Mouse (Mus musculus): ENCODE data around the gene Ksr1. TPM values are rescaled to one million over a fixed set of nuclear protein-coding genes. Genes with fewer than 3 reads are reported as not detected.

Gene Ksr1
- polyA plus RNA-seq, 1 experiment: 21.9 TPM

- 42% methylated on average over 5 of the region's 5 CpGs for WGBS
Observed at GRCm38 (mm10) chr11:79103461-79103869, 42.7 kb downstream of the Ksr1 start.

DNA sequence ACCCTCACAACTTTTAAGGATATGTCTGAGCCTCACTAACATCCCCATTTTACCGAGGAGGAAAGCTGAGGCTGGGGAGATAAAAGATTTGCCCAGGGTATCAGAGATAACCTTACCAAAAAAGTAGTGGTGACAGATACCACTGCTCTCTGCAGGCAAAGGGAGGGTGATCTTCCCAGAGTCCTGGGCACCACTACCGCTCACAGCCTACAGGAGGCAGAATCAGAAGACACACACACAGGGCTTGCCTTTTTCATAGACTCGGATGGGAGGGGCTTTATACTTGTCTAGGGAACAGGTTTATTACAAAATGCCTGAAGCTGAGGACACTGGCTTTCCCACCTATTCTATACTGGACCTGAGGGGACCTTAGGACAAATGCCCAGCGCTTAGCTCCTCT lies 43.9 kb downstream of the Ksr1 start:
- 76% methylated on average over 4 of the region's 4 CpGs for WGBS
- no peak for DNase-seq
- TF ChIP-seq POLR2A (IDR thresholded peaks at IDR 0.05; ENCODE audit: borderline replicate concordance, extremely low read depth, low read depth, low read length) (no peak), CTCF (IDR thresholded peaks at IDR 0.05; ENCODE audit: insufficient read depth, low read length) (0 out of 2 replicates have a peak, but pooled peaks have one; percentile 13)
- peaks cover 13% of the 10 kb centered on the region for H3K4me1 ChIP-seq (ENCODE audit: control insufficient read depth, insufficient read depth, low read length)
- no peak overlapping the region for H3K4me3 ChIP-seq (replicated peaks; ENCODE audit: extremely low read depth, low read depth, low read length)

More at GRCm38 (mm10) chr11:79103461-79103869, 42.7 kb downstream of the Ksr1 start:
- H3K4me3 ChIP-seq (replicated peaks; ENCODE audit: extremely low read depth, low read depth, low read length): no peak overlapping the region
- DNase-seq: no peak
- peaks cover 12% of the 10 kb centered on the region for H3K4me1 ChIP-seq (ENCODE audit: control insufficient read depth, insufficient read depth, low read length)
- TF ChIP-seq CTCF (IDR thresholded peaks at IDR 0.05; ENCODE audit: insufficient read depth, low read length) (no peak), POLR2A (IDR thresholded peaks at IDR 0.05; ENCODE audit: borderline replicate concordance, extremely low read depth, low read depth, low read length) (no peak)

GRCm38 (mm10) chr11:79101568-79101967 lies 44.6 kb downstream of the Ksr1 start:
- peaks cover 15% of the 10 kb centered on the region for H3K4me1 ChIP-seq (ENCODE audit: control insufficient read depth, insufficient read depth, low read length)
- no peak for DNase-seq
- no peak overlapping the region for H3K4me3 ChIP-seq (replicated peaks; ENCODE audit: extremely low read depth, low read depth, low read length)
- TF ChIP-seq POLR2A (IDR thresholded peaks at IDR 0.05; ENCODE audit: borderline replicate concordance, extremely low read depth, low read depth, low read length) (no peak), CTCF (IDR thresholded peaks at IDR 0.05; ENCODE audit: insufficient read depth, low read length) (no peak)
- WGBS: 84% methylated on average over 6 of the region's 6 CpGs

DNA sequence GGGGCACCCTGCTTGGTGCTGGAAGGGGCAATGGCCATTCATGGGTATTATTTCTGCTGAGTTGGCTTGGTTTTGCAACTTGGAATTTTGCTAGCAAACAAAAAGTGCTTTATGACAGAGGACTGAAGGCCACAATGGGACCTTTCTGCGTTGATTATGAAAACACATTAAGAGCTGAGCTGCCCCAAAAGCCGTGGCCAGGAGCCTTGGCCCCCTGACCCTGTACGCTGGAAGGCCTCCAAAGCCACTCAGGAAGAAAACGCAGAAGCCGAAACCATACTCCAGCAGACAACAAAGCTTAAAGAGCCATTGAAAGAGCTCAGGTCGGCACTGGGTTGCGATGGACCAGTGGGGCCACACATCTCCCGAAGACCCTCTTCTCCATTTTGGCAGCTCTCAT lies 47.2 kb downstream of the Ksr1 start:
- Histone ChIP-seq H3K4me3 (replicated peaks; ENCODE audit: extremely low read depth, low read depth, low read length) (no peak overlapping the region), H3K4me1 (ENCODE audit: control insufficient read depth, insufficient read depth, low read length) (peaks cover 22% of the 10 kb centered on the region)
- DNase-seq: no peak
- 43% methylated on average over 8 of the region's 8 CpGs for WGBS
- TF ChIP-seq POLR2A (IDR thresholded peaks at IDR 0.05; ENCODE audit: borderline replicate concordance, extremely low read depth, low read depth, low read length) (no peak), CTCF (IDR thresholded peaks at IDR 0.05; ENCODE audit: insufficient read depth, low read length) (no peak)

- Histone ChIP-seq H3K4me3 (replicated peaks; ENCODE audit: extremely low read depth, low read depth, low read length) (no peak overlapping the region), H3K4me1 (ENCODE audit: control insufficient read depth, insufficient read depth, low read length) (peaks cover 24% of the 10 kb centered on the region)
- TF ChIP-seq POLR2A (IDR thresholded peaks at IDR 0.05; ENCODE audit: borderline replicate concordance, extremely low read depth, low read depth, low read length) (no peak), CTCF (IDR thresholded peaks at IDR 0.05; ENCODE audit: insufficient read depth, low read length) (no peak)
- WGBS: 84% methylated on average over 7 of the region's 7 CpGs
- DNase-seq: no peak
Observed at GRCm38 (mm10) chr11:79097736-79098135, 48.5 kb downstream of the Ksr1 start.

DNA sequence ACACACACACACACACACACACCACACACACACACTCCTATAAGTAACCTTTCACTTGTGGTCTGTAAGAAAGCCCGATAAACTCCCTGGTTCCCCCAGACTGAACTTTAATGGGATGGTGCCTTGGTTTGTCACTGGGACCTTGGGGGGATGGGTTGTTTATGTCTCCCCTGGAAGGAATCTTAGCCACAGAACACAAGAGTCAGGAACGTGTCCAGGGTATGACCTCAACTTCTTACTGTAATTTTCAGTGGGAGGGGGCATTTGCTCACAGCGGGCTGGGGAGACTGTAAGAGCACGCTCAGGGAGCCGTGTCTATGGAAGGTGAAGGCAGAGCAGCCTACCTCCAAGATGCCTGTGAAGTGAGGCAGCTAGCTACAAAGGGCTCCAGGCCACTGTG lies 49.5 kb downstream of the Ksr1 start:
- DNase-seq: no peak
- Histone ChIP-seq H3K4me3 (replicated peaks; ENCODE audit: extremely low read depth, low read depth, low read length) (no peak overlapping the region), H3K4me1 (ENCODE audit: control insufficient read depth, insufficient read depth, low read length) (peaks cover 22% of the 10 kb centered on the region)
- TF ChIP-seq CTCF (IDR thresholded peaks at IDR 0.05; ENCODE audit: insufficient read depth, low read length) (no peak), POLR2A (IDR thresholded peaks at IDR 0.05; ENCODE audit: borderline replicate concordance, extremely low read depth, low read depth, low read length) (no peak)
- WGBS: 35% methylated on average over 5 of the region's 5 CpGs

DNA sequence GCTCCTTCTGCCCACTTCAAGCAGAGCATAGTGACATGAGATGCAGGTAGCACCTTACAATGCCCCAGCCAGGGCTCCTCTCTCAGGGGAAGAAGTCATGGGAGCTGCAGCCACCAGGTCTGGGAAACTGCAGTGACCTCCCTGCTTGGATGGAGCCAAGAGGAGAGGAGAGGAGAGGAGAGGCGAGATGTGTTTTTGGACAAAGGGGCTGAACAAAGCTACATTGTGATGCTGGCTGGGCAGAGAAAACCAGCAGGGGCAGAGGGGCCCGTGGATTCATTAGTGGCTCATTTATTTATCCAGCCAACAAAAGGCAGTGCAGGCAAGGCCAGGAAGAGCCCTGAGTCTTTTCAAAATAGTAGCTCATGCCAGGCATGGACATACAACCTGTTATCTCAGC lies 50.5 kb downstream of the Ksr1 start:
- Histone ChIP-seq H3K4me1 (ENCODE audit: control insufficient read depth, insufficient read depth, low read length) (peaks cover 22% of the 10 kb centered on the region), H3K4me3 (replicated peaks; ENCODE audit: extremely low read depth, low read depth, low read length) (no peak overlapping the region)
- no peak for DNase-seq
- TF ChIP-seq POLR2A (IDR thresholded peaks at IDR 0.05; ENCODE audit: borderline replicate concordance, extremely low read depth, low read depth, low read length): no peak
- TF ChIP-seq CTCF (IDR thresholded peaks at IDR 0.05; ENCODE audit: insufficient read depth, low read length): no peak
- 53% methylated on average over 2 of the region's 2 CpGs for WGBS

DNA sequence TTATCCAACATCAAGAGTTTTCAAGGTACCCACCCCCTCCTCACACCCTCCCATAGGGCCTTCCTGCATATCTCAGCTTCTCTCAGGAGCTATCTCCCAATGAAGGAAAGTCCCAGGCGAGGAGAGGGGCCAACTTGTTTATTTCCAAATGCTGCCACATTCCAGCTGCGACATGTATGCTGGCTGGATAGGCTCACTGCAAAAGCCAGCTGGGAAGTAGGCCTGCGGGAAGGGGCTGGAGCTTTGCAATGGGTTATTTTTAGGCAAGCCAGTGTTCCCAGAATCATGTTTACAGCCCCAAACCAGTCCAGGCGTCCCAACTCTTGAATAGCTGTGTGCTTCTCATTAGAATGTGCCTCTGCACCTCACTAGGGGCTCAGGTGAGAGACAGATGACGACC lies 51.5 kb downstream of the Ksr1 start:
- peaks cover 22% of the 10 kb centered on the region for H3K4me1 ChIP-seq (ENCODE audit: control insufficient read depth, insufficient read depth, low read length)
- TF ChIP-seq CTCF (IDR thresholded peaks at IDR 0.05; ENCODE audit: insufficient read depth, low read length) (no peak), POLR2A (IDR thresholded peaks at IDR 0.05; ENCODE audit: borderline replicate concordance, extremely low read depth, low read depth, low read length) (no peak)
- no peak for DNase-seq
- 63% methylated on average over 5 of the region's 5 CpGs for WGBS
- no peak overlapping the region for H3K4me3 ChIP-seq (replicated peaks; ENCODE audit: extremely low read depth, low read depth, low read length)

DNA sequence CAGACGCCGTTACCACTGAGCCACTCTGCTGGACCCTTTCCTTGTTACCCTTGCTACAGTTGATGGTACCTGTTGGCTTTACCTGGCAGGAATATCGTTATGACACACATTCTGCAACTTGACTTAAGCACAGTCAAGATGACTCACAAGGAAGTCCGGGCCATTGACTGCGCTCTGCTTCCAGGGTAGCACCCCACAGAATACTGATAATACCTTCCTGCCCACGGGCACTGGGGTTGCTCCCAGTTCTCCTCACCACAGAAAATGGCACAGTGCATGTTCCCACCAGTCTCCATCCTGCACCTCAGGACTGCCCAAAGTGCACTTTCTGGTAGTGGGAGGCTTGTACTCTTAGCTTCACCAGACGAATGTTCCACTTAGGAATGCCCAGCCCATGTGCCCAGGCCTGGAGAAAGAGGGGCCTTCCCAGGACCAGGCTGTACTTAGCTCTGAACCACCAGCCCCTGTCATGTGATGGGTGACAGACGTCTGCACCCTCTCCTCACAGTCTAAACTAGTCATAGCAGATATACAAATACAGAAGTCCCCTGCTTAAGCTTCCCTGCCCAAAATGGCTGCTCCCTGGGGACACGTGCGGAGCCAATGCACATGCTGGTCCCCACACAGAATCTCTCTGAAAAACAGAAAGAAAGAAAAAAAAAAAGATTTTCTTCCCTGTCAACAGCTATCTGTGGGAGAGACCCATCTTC lies 52.1 kb downstream of the Ksr1 start:
- TF ChIP-seq CTCF (IDR thresholded peaks at IDR 0.05; ENCODE audit: insufficient read depth, low read length) (no peak), POLR2A (IDR thresholded peaks at IDR 0.05; ENCODE audit: borderline replicate concordance, extremely low read depth, low read depth, low read length) (no peak)
- peaks cover 25% of the 10 kb centered on the region for H3K4me1 ChIP-seq (ENCODE audit: control insufficient read depth, insufficient read depth, low read length)
- H3K4me3 ChIP-seq (replicated peaks; ENCODE audit: extremely low read depth, low read depth, low read length): no peak overlapping the region
- 64% methylated on average over 10 of the region's 10 CpGs for WGBS
- DNase-seq: no peak

GRCm38 (mm10) chr11:79093386-79093906 lies 52.8 kb downstream of the Ksr1 start:
- TF ChIP-seq CTCF (IDR thresholded peaks at IDR 0.05; ENCODE audit: insufficient read depth, low read length) (no peak), POLR2A (IDR thresholded peaks at IDR 0.05; ENCODE audit: borderline replicate concordance, extremely low read depth, low read depth, low read length) (no peak)
- 45% methylated on average over 15 of the region's 15 CpGs for WGBS
- no peak for DNase-seq
- H3K4me1 ChIP-seq (ENCODE audit: control insufficient read depth, insufficient read depth, low read length): peaks cover 24% of the 10 kb centered on the region
- H3K4me3 ChIP-seq (replicated peaks; ENCODE audit: extremely low read depth, low read depth, low read length): no peak overlapping the region

Data from lung, adult 2 months (tissue).